Mouse (Mus musculus): ENCODE data around the gene Zswim8. TPM values are rescaled to one million over a fixed set of nuclear protein-coding genes. Genes with fewer than 3 reads are reported as not detected.
"Not testable (repeated sequence)": the region's sequence is repeated elsewhere in the genome, so short reads cannot be mapped to it uniquely, and the experiment has no call there.

The Zswim8 gene
- total RNA-seq, 2 experiments from 2014 or later, result 21.1 to 51.8 TPM

GRCm38 (mm10) chr14:20691772-20692171 is 15.6 kb upstream of the Zswim8 start:
- no peak for ATAC-seq (replicated peaks; ENCODE audit: poor library complexity, severe bottlenecking)

DNA sequence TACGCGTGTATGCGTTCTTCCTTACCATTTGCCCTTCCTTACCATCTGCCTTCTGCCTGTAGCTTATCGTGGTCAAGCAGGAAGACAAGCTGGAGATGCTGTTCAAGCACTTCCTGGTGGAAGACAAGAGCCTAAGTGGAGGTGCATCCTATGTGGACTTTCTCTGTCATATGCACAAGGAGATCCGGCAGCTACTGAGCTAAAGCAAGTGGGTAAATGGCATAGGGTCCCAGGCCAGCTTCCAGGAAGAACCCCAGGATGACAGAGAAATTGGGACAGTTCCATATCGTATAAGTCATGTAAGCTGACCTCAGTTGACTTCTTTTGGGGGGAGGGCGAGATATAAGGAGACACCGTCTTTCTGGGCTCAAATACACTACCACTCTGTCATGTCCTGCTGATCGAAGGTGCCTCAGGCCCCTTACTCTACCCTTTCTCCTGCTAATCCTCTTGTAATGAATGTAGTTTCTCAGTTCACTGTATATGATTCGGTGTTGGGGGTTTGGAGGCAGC is 13.7 kb upstream of the Zswim8 start:
- no peak for ATAC-seq (replicated peaks; ENCODE audit: poor library complexity, severe bottlenecking)

DNA sequence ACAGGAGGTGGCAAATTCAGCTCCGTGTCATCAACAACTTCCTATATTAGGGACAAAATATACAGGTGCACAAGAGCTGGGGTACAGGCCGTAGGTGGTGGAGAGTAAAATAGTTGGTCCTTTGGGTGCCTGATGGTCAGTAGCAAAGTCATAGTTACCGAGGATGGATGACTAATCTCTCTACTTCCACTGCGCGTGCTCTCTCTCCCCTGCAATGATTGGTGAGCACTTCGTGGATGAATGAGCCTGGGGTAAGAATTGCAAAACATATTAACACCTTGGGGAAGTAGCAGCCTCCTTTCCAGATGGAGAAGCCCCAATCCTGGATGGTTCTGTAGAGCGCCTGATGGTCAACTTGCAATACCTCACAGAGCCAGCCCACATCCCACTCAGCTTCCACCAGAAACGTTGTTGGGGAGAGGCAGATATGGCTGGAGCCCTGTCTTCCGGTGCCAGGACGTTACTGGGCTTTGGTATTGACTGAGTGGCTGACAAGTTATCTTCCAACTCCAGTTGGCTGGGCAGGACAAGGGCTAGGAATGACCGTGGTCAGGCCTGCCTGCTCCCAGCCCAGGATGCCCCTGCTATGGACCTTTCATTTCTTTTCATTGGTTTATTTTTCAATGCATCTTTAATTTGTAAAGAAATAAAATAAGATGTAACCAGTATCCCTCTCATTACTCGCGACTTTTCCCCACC is 13.0 kb upstream of the Zswim8 start:
- peak; percentile 9 for ATAC-seq (replicated peaks; ENCODE audit: poor library complexity, severe bottlenecking)

DNA sequence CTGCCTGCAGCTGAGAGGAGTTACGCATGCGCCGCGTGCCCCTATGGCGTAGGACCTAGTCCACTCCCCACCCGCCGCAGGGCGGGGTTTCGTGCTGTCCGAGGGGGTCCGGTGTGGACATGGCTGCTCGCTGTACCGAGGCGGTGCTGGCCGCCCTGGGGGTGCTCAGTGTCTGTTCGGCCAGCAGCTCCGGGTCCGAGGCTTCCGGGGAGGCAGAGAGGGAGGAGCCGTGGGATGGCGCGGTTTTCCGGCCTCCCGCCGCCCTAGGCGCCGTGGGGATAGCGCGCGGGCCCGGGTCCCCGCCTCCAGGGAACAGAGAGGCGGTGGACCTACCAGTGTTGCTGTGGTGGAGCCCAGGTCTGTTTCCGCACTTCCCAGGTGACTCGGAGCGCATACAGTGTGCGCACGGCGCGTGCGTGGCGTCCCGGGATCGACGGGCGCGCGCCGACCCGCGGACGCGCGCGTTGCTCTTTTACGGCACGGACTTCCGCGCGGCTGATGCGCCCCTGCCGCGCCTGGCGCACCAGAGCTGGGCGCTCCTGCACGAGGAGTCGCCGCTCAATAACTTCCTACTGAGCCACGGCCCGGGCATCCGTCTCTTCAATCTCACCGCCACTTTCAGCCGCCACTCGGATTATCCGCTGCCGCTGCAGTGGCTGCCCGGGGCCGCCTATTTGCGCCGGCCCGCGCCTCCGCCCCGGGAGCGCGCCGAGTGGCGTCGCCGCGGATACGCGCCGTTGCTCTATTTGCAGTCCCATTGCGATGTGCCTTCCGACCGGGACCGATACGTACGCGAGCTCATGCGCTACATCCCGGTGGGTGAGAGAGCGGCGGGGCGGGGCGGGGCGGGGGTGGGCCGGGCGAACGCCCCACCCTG is 12.2 kb upstream of the Zswim8 start, which contains the start of gene Fut11:
Gene Fut11, plus strand, starts transcription at position 85 of the 877 bp plus-strand sequence.
- ATAC-seq (replicated peaks; ENCODE audit: poor library complexity, severe bottlenecking), result peak; percentile 58

GRCm38 (mm10) chr14:20695761-20696520 is 11.4 kb upstream of the Zswim8 start:
- no peak for ATAC-seq (replicated peaks; ENCODE audit: poor library complexity, severe bottlenecking)

DNA sequence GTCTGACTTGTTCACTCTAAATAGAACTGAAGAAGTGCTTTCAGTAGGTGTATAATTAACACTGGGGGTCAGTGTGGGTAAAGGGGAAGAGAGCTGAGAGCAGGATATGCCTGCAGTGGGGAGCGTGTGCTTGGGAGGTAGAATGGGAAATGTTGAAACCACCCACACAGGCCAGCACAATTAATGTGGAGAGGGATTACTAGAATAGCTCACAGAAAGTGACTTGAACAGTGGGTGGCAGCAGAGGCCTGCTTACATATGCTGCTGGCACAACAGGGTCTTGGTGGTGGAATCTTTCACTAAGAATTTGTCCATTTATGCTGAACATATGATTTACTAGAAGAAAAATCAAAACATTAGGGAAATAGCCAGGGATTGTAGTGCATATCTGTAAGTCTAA is 10.4 kb upstream of the Zswim8 start:
- peak; percentile 70 for ATAC-seq (replicated peaks; ENCODE audit: poor library complexity, severe bottlenecking)

- ATAC-seq (replicated peaks; ENCODE audit: poor library complexity, severe bottlenecking), result no peak
These were observed 8.8 kb upstream of the Zswim8 start for GRCm38 (mm10) chr14:20698515-20698914.

GRCm38 (mm10) chr14:20700362-20700761 is 7.0 kb upstream of the Zswim8 start:
- no peak for ATAC-seq (replicated peaks; ENCODE audit: poor library complexity, severe bottlenecking)

DNA sequence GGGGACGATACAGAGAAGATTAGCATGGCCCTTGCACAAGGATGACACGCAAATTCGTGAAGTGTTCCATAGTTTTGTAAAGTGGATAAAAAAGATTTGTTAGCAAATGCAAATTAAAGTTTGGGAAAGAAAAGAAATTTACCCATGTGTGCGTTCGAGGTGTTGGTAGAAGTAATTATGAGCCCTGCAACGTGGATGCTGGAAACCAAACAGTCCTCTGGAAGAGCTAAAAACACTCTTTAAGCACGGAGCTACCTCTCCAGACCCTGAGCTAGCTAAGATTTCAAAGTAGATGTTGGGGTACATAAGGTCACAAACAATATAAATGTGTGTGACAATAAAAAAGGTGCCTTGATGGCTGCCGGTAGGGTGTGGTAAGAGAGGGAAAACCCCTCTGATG is 5.8 kb upstream of the Zswim8 start:
- no peak for ATAC-seq (replicated peaks; ENCODE audit: poor library complexity, severe bottlenecking)

GRCm38 (mm10) chr14:20702096-20702740 is 5.1 kb upstream of the Zswim8 start:
- no peak for ATAC-seq (replicated peaks; ENCODE audit: poor library complexity, severe bottlenecking)

- peak; percentile 85 for ATAC-seq (replicated peaks; ENCODE audit: poor library complexity, severe bottlenecking)
These were observed 4.5 kb upstream of the Zswim8 start, which contains the start of gene Chchd1 for GRCm38 (mm10) chr14:20702741-20703381. Chchd1 (plus strand) TSS chr14:20703006.

DNA sequence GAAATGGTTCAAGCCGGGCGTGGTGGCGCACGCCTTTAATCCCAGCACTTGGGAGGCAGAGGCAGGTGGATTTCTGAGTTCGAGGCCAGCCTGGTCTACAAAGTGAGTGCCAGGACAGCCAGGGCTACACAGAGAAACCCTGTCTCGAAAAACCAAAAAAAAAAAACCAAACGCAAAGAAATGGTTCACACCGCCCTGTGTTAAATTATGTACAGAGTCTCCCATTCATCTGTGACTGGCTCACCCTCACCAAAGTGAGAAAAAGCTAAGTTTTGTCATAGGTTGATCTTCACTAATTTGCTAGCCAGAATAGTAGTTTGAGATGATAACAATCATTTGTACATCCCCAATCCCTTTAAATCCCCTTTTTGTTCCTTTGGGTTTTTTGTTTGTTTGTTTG is 3.9 kb upstream of the Zswim8 start:
- ATAC-seq (replicated peaks; ENCODE audit: poor library complexity, severe bottlenecking), result not testable (repeated sequence)

- no peak for ATAC-seq (replicated peaks; ENCODE audit: poor library complexity, severe bottlenecking)
These were observed 887 bp downstream of the Zswim8 start for GRCm38 (mm10) chr14:20708239-20708638.

GRCm38 (mm10) chr14:20713832-20714231 is 6.5 kb downstream of the Zswim8 start:
- no peak for ATAC-seq (replicated peaks; ENCODE audit: poor library complexity, severe bottlenecking)

DNA sequence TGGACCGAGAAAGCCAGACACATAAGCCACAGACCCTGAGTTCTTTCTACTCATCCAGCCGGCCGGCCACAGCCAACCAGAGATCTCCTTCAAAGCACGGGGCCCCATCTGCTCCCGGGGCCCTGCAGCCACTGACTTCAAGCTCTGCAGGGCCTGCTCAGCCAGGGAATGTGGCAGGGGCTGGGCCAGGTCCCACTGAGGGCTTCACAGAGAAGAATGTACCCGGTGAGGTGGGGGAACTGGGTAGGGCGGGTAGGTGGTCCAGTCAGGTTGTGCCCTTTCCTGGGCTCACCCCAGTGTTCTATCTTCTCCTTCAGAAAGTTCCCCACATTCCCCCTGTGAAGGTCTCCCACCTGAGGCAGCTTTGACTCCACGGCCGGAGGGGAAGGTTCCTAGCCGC is 11.1 kb downstream of the Zswim8 start:
- ATAC-seq (replicated peaks; ENCODE audit: poor library complexity, severe bottlenecking), result no peak

GRCm38 (mm10) chr14:20719767-20720166 is 12.4 kb downstream of the Zswim8 start:
- ATAC-seq (replicated peaks; ENCODE audit: poor library complexity, severe bottlenecking), result no peak

- ATAC-seq (replicated peaks; ENCODE audit: poor library complexity, severe bottlenecking), result no peak
These were observed 14.0 kb downstream of the Zswim8 start for GRCm38 (mm10) chr14:20721371-20721770.

DNA sequence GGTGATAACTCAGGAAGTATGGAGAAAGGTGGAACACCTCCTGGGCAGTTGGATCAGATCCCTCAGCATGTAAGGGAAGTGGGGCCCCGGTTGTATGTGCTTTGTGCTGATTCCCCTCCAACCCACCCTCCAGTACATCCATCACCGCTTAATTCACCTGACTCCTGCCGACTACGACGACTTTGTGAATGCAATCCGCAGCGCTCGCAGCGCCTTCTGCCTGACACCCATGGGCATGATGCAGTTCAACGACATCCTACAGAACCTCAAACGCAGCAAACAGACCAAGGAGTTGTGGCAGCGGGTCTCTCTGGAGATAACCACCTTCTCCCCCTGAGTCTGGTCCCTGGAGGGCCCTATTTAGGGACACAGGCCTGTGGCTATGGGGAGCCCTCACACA is 15.7 kb downstream of the Zswim8 start:
- ATAC-seq (replicated peaks; ENCODE audit: poor library complexity, severe bottlenecking), result no peak

GRCm38 (mm10) chr14:20724043-20724442 is 16.7 kb downstream of the Zswim8 start:
- ATAC-seq (replicated peaks; ENCODE audit: poor library complexity, severe bottlenecking), result no peak; the same call in 1 of the 2 replicates

All from granulocyte monocyte progenitor cell, adult 5-6 weeks (primary cell).